Mouse (Mus musculus) urinary bladder, postnatal 14 days (tissue): Measurements from ENCODE around the gene Kyat1.

Experiments used
- DNase-seq: peaks from one replicate; pipeline ENCODE4 v3.0.0; 2021; ENCODE audit warnings: low spot score

The Kyat1 gene

GRCm38 (mm10) chr2:30205629-30206357 lies at the start of gene Kyat1:
Kyat1 (minus strand) TSS chr2:30205847.
- DNase-seq: peak; percentile 95

GRCm38 (mm10) chr2:30253809-30254208 lies 48.2 kb upstream of the Kyat1 start:
- DNase-seq: no peak

DNA sequence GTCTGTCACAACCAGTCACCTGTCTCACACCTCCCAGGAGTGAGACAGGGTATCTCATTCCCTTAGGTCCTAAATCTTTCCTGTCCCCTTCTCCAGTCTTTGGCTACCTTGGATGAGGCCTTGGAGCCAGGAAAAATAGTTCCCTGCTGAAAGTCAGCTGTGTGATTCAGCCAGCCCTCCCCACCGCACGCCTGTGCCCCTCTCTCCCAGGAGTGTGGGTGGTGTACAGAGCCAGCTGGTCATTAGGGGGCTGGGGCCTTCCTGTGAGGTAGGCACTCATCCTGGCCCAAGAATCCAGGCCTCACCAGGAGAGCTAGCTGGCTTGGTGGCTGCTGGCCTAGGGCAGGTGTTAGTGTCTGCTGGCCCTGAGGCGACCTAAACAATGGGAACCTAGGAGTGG lies 46.9 kb upstream of the Kyat1 start:
- no peak for DNase-seq

DNA sequence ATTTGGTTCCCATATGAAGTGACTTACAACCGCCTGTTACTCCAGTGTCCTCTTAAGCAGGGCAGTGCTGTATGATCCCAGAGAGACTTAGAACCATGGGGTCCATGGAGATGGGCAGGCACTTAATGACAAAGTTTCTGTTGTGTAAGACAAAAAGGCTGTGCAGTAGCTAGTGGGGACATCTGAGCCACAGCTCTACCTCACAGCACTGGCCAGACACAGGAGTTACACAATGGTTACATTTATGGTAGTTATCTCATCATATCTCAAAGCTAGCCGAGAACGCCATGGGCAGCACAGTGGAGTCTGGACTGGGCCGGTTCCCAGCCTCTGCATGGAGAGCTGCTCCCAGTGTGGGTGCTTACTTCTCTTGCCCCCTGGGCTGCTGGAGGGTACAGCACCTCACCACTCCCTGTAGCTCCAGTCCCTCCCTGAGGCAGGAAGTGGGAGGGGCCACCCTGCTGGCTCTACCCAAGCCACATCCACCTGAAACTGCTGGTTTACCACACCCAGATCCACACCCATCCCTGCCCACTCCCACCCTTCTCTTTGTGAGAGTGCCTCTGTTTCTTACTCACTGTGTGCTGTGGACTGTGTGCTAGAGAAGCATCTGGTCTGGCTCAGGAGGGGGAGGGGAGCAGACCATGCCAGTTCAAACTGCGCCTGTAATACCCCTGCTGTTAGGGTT lies 45.9 kb upstream of the Kyat1 start:
- peak; percentile 81 for DNase-seq

DNA sequence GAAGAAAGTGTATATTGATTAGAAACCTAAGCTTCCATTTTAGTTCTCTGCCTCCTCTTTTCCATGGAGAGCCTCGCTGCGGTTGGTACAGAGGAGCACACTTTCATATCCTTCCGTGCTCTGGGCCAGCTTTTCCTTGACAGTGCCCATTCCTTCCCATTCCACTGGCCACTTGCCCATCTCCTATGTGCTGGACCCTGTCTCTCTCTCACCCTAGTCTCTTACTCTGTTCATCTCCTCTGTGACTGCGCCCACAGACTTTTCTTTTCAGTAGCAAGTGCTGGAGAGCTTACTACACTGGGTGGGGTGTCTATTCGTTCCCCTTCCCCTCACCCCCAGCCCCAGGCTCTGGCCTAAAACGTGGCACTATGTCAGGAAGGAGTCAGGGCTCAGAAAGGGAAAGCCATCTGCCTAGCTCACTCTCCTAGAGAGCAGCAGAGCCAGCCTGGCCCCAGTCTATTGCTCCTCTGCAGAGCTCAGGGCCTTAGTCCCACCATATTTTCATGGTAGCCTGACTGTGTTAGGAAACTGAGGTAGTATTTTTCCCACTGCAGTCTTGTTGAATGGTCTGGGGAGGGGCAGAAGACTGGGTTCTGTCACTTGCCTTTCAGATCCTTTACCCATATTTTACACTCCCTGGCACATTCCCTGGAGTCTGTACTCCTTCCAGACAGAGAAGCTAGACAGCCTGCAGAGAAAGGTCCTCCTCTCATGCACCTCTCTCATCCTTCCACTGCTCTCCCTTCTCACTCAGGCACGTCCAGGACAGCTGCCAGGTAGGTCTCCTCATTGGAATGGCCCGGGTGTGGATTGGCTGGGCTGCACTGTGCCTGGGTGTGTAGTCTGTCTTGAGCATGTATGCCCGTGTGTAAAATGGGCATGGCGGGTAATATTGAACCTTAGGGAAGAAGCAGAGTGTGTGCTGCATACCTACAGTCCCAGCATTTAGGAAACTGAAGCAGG lies 44.8 kb upstream of the Kyat1 start:
- no peak for DNase-seq

DNA sequence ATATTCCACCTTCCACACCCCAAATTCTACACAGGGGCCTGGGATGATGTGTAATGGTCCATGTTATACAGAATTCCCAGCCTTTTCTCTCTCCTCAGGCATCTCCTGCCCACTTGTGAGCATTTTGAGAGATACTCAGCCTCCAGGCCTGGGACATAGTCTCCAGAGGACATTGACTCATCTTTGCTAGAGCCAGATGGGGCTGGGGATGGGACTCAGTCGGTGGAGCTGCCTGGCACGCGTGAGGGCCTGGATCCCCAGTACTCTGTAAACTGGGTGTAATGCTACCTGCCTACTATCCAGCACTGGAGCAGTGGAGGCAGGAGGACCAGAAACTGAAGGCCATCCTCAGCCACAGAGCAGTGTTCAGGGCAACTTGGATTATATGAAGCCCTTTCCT lies 43.5 kb upstream of the Kyat1 start:
- DNase-seq: no peak

GRCm38 (mm10) chr2:30247681-30248080 lies 42.0 kb upstream of the Kyat1 start:
- DNase-seq: no peak

GRCm38 (mm10) chr2:30247036-30247435 lies 41.4 kb upstream of the Kyat1 start:
- DNase-seq: no peak

GRCm38 (mm10) chr2:30244595-30245178 lies 39.0 kb upstream of the Kyat1 start:
- peak; percentile 60 for DNase-seq

GRCm38 (mm10) chr2:30243391-30243790 lies 37.7 kb upstream of the Kyat1 start:
- no peak for DNase-seq

DNA sequence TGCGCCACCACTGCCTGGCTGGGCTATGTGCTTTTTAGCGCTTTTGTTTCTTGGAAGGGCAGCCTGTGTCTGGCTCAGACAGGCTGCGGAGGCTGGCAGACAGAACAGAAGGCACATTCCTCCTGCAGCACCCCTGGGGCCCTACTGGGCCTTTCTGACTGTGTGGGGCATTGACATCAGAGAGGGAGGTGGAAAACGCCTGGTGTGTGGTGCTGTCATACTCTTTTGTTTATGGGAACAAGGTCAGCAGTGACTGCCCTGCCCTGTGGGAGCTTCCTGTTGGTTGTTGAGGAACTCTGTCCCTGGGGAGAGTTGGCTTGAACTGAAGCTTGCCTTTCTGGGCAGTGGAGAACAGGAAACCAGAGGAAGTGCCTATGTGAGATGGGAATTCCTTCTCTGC lies 36.9 kb upstream of the Kyat1 start:
- DNase-seq: peak; percentile 46

GRCm38 (mm10) chr2:30240267-30240666 lies 34.6 kb upstream of the Kyat1 start, which contains the start of gene Gm28035:
Gm28035 (plus strand) TSS chr2:30240567.
- DNase-seq: no peak

DNA sequence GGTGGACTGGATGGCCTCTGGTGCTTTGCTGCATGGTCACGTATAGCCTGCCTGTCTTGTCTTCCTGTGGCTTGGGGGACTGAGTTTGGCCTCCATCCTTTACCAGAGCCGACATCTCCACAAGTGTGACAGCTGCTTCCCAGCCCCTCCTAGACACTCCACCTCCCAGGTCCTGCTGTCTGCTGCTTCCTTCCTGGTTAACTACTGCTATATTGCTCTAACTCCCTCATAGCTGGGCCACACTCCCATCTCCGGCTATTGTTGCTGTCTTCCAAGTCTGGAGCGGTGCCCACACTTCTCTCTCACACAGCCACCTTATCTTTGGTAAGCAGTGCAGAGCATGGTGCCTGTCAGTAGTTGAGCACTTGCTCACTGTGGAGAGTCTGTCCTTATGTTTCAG lies 34.1 kb upstream of the Kyat1 start:
- no peak for DNase-seq

DNA sequence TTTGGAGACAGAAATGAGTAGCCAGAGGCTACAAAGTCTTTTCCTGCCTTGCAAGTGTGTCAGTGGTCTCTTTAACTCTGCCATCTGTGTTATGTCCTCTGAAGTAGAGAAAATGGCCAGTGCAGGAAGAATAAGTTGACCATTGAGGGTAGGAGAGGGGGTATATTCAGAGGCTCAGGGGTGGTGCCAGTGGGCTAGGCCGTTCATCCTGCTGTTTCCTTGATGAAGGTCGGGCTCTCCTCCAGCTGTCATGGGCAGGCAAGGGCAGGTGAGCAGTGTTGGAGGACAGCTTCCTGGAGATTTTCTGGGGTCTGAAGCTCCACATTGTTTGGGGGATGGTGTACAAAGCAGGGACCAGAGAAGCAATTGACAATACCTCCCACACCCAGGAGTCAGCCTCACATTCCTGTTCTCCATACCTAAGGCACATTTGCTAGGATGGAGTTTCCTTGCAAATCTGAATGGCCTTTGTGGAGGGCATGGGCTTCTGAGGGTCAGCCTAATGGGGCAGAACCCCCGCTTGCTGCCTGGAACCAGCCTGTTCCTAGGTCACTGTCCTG lies 33.3 kb upstream of the Kyat1 start:
- DNase-seq: no peak

DNA sequence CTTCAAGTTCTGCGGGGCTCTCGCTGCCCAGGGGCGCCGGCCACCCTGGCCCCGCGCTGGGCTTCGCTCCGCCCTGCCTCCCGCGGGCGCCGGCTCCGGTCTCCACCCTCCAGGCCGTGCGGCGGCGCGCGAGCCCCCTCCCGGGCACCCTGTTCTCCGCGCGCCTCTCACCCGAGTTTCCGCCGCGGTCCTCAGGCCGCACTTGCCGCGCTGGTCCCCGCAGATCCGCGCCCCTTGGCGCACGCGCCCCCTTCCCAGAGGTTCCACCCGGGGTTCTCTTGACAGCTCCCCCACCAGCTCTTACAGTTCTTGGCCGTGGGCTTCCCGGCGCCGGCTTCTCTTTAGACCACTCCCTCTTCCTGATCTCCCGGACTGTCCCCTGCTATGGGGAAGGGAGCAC lies 32.2 kb upstream of the Kyat1 start:
- DNase-seq: peak; percentile 70

DNA sequence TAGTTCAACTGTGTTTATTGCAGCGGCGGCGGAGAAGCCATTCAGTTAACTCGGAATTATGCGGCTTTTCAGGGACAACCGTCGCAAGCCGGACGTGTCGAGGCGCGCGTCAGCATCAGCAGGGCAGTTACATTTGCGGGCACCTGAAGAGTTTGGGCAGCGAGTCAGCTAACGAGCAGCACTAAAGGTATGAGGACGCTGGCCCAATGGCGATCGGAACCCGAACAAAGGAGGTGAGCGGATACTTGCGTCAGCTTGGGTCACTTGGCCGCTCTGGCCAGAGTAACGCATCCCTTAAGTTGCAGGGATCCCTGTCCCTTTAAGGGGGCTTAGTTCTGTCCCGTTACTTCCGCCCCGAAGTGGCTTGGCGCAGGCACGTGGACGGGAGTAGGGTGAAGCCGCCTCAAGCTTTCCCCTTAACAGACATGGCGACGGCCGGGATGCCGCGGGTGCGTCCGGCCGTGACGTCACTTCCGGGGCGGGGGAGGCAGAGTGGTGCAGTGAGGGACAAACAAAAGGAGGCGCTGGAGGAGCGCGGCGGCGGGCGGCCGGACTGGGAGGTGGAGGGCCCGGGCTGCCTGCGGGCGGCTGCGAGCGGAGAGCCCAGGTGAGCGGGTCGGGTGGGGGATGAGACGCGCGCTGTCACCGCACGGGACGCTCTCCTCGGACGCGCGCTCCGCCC lies 31.7 kb upstream of the Kyat1 start, which contains the start of gene Lrrc8a:
TSS of gene Lrrc8a (plus strand) at position 517 of the 682 bp plus-strand sequence.
- peak; percentile 100 for DNase-seq

- no peak for DNase-seq
These were observed 31.0 kb upstream of the Kyat1 start for GRCm38 (mm10) chr2:30236426-30237198.

- no peak for DNase-seq
These were observed 29.9 kb upstream of the Kyat1 start for GRCm38 (mm10) chr2:30235593-30235992.

DNA sequence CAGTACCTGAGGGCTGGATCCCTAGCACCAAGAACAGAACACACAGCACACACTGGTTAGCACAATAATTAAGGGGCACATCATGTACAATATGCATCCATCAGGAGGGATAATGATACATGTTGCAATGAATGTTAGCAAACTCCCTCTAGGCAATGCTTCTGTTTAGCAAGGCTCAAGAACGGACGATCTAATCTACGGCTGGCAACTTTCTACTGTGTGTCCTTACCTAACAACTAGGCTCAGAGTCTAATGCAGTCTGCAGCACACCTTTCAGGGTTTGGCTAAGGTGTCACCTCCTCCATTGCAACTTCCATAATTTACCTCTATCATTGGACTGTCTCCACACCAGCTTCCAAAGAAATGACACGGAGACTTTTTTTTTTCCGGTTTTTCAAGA lies 10.6 kb upstream of the Kyat1 start:
- DNase-seq: no peak

- DNase-seq: no peak
These were observed 9.8 kb upstream of the Kyat1 start for GRCm38 (mm10) chr2:30215493-30215892.
